Mouse (Mus musculus) forebrain, postnatal 0 days (tissue): ENCODE measurements around the gene Ppp1r14a. TPM values are rescaled to one million over a fixed set of nuclear protein-coding genes. Genes with fewer than 3 reads are reported as not detected.
A peak's percentile ranks its signal among the peaks of the same experiment; 100 is the strongest.

Experiments used
- ATAC-seq: fragments of 200-750 bp; cut with Nextera tagmentation; 2 replicates; pipeline ENCODE4 v1.8.0; 2017; ENCODE audit warnings: mild to moderate bottlenecking, moderate library complexity
- DNase-seq: peaks from one replicate; pipeline ENCODE4 v3.0.0-alpha.2; 2015
- H3K27ac ChIP-seq: fragments of 300-500 bp; sonication (generic); 2 replicates; pipeline ENCODE4 v1.5.1; 2014; ENCODE audit warnings: low read depth, mild to moderate bottlenecking, antibody characterized with exemption, low read length, moderate library complexity, mixed read lengths
- H3K27me3 ChIP-seq: fragments of 300-500 bp; sonication (generic); 2 replicates; pipeline ENCODE4 v1.6.1; 2014; ENCODE audit warnings: mild to moderate bottlenecking, low read length, mixed read lengths; ENCODE audit not compliant: insufficient read depth
- H3K36me3 ChIP-seq: fragments of 300-500 bp; sonication (generic); 2 replicates; pipeline ENCODE4 v1.6.1; 2014; ENCODE audit warnings: mild to moderate bottlenecking, moderate library complexity; ENCODE audit not compliant: insufficient read depth
- H3K4me1 ChIP-seq: fragments of 300-500 bp; sonication (generic); 2 replicates; pipeline ENCODE4 v1.6.1; 2014; ENCODE audit warnings: antibody characterized with exemption; ENCODE audit not compliant: insufficient read depth
- H3K4me2 ChIP-seq: fragments of 300-500 bp; sonication (generic); 2 replicates; pipeline ENCODE4 v1.6.1; 2014; ENCODE audit warnings: low read depth, mild to moderate bottlenecking, moderate library complexity
- H3K4me3 ChIP-seq: fragments of 300-500 bp; sonication (generic); 2 replicates; pipeline ENCODE4 v1.5.1; 2014; ENCODE audit warnings: low read depth, low read length, mixed read lengths
- H3K9ac ChIP-seq: fragments of 300-500 bp; sonication (generic); 2 replicates; pipeline ENCODE4 v1.6.1; 2014; ENCODE audit warnings: mild to moderate bottlenecking
- H3K9me3 ChIP-seq: fragments of 300-500 bp; sonication (generic); 2 replicates; pipeline ENCODE4 v1.6.1; 2016; ENCODE audit warnings: low read length
- CTCF ChIP-seq: sonication (generic); IDR thresholded peaks from 2 replicates; pipeline ENCODE4 v1.5.1; 2016; ENCODE audit warnings: antibody characterized with exemption, control low read depth, low read depth
- WGBS: fragments of 180-500 bp; shearing (Covaris S2); extraction: QIAGEN DNeasy Blood & Tissue Kit; methylation state at CpG from one replicate; pipeline ENCODE4 v1.1.7; 2014; 5-methylcytosine and 5-hydroxymethylcytosine counted together
- polyA plus RNA-seq: library from polyadenylated mRNA; unstranded; fragments of >200 nt; fragmentation: Nextera tagmentation; extraction: Ambion mirVana; gene quantifications from 2 replicates; pipeline ENCODE4 v1.2.1, GENCODE M21; 2015
- total RNA-seq: library from RNA; depleted of rRNA; stranded (reverse); fragments of >200 nt; gene quantifications from 2 replicates; pipeline ENCODE4 v1.2.3, GENCODE M21; 2014

Gene Ppp1r14a
- total and polyA plus RNA-seq, 2 experiments from 2014 or later, result 2.0 to 2.3 TPM

GRCm38 (mm10) chr7:29316976-29317375, 27.9 kb downstream of the Ppp1r14a start:
- H3K9ac ChIP-seq, result peak overlapping the region; percentile 46
- H3K27ac ChIP-seq, result peak overlapping the region; percentile 95
- TF ChIP-seq CTCF, result peak; percentile 40; the same call in 1 of the 2 replicates
- H3K9me3 ChIP-seq, result no peaks in the 10 kb centered on the region
- peaks cover 76% of the 10 kb centered on the region for H3K4me1 ChIP-seq
- peaks cover 20% of the 10 kb centered on the region for H3K36me3 ChIP-seq
- H3K27me3 ChIP-seq, result no peaks in the 10 kb centered on the region
- DNase-seq (peak; percentile 87), ATAC-seq (peak; percentile 47)
- peak overlapping the region; percentile 33; the same call in 1 of the 2 replicates for H3K4me2 ChIP-seq
- WGBS, result 3% methylated on average over 10 of the region's 10 CpGs
- no peak overlapping the region for H3K4me3 ChIP-seq

- peak overlapping the region; percentile 95 for H3K27ac ChIP-seq
- no peak for TF ChIP-seq CTCF
- DNase-seq (peak; percentile 90), ATAC-seq (peak; percentile 46)
- H3K4me2 ChIP-seq, result peak overlapping the region; percentile 33
- peaks cover 74% of the 10 kb centered on the region for H3K4me1 ChIP-seq
- H3K4me3 ChIP-seq, result no peak overlapping the region
- H3K9ac ChIP-seq, result peak overlapping the region; percentile 46
- no peaks in the 10 kb centered on the region for H3K9me3 ChIP-seq
- peaks cover 14% of the 10 kb centered on the region for H3K36me3 ChIP-seq
- H3K27me3 ChIP-seq, result no peaks in the 10 kb centered on the region
- 7% methylated on average over 2 of the region's 2 CpGs for WGBS
Measured at GRCm38 (mm10) chr7:29317558-29317957, 28.4 kb downstream of the Ppp1r14a start.

GRCm38 (mm10) chr7:29318115-29318911, 29.2 kb downstream of the Ppp1r14a start:
- H3K9ac ChIP-seq, result peak overlapping the region; percentile 2; the same call in 1 of the 2 replicates
- H3K36me3 ChIP-seq, result peaks cover 16% of the 10 kb centered on the region; the same call in 1 of the 2 replicates
- DNase-seq (peak; percentile 70), ATAC-seq (peak; percentile 21)
- H3K9me3 ChIP-seq, result no peaks in the 10 kb centered on the region
- H3K4me3 ChIP-seq, result no peak overlapping the region
- no peak for TF ChIP-seq CTCF
- peak overlapping the region; percentile 95 for H3K27ac ChIP-seq
- H3K4me1 ChIP-seq, result peaks cover 69% of the 10 kb centered on the region
- H3K4me2 ChIP-seq, result peak overlapping the region; percentile 27
- H3K27me3 ChIP-seq, result no peaks in the 10 kb centered on the region
- WGBS, result 5% methylated on average over 18 of the region's 18 CpGs

- DNase-seq, result peak; percentile 53
- Histone ChIP-seq H3K4me3 (no peak overlapping the region), H3K27ac (peak overlapping the region; percentile 95), H3K4me1 (peaks cover 56% of the 10 kb centered on the region), H3K9me3 (no peaks in the 10 kb centered on the region), H3K9ac (no peak overlapping the region), H3K36me3 (peaks cover 19% of the 10 kb centered on the region; the same call in 1 of the 2 replicates), H3K4me2 (peak overlapping the region; percentile 27), H3K27me3 (no peaks in the 10 kb centered on the region)
- no peak for ATAC-seq
- WGBS, result 13% methylated on average over 19 of the region's 19 CpGs
- peak; percentile 56 for TF ChIP-seq CTCF
Measured at GRCm38 (mm10) chr7:29319337-29320307, 30.5 kb downstream of the Ppp1r14a start.

GRCm38 (mm10) chr7:29327087-29327486, 38.0 kb downstream of the Ppp1r14a start:
- Histone ChIP-seq H3K36me3 (peaks cover 61% of the 10 kb centered on the region), H3K4me3 (no peak overlapping the region), H3K9ac (no peak overlapping the region), H3K4me1 (no peaks in the 10 kb centered on the region), H3K27me3 (no peaks in the 10 kb centered on the region), H3K4me2 (no peak overlapping the region), H3K27ac (no peak overlapping the region), H3K9me3 (no peaks in the 10 kb centered on the region)
- ATAC-seq, result no peak
- TF ChIP-seq CTCF, result no peak
- DNase-seq, result no peak
- 86% methylated on average over 6 of the region's 6 CpGs for WGBS

- H3K4me2 ChIP-seq, result no peak overlapping the region
- H3K36me3 ChIP-seq, result peaks cover 64% of the 10 kb centered on the region
- no peaks in the 10 kb centered on the region for H3K9me3 ChIP-seq
- no peak overlapping the region for H3K9ac ChIP-seq
- H3K4me3 ChIP-seq, result no peak overlapping the region
- ATAC-seq, result no peak
- 95% methylated on average over 16 of the region's 16 CpGs for WGBS
- H3K27ac ChIP-seq, result no peak overlapping the region
- no peak for TF ChIP-seq CTCF
- H3K4me1 ChIP-seq, result no peaks in the 10 kb centered on the region
- H3K27me3 ChIP-seq, result no peaks in the 10 kb centered on the region
- no peak for DNase-seq
Measured at GRCm38 (mm10) chr7:29328984-29329383, 39.9 kb downstream of the Ppp1r14a start.
